Mouse (Mus musculus): ENCODE data around the gene Robo4.

Gene Robo4

GRCm38 (mm10) chr9:37403011-37403410 is 1.3 kb downstream of the Robo4 start:
- no peak for DNase-seq

- no peak for DNase-seq
Measured at GRCm38 (mm10) chr9:37406372-37406771, 4.7 kb downstream of the Robo4 start.

- no peak for DNase-seq
Measured at GRCm38 (mm10) chr9:37407850-37408502, 6.3 kb downstream of the Robo4 start.

- DNase-seq: no peak
Measured at GRCm38 (mm10) chr9:37409698-37410445, 8.2 kb downstream of the Robo4 start.

- no peak for DNase-seq
Measured at GRCm38 (mm10) chr9:37412989-37413388, 11.3 kb downstream of the Robo4 start.

- DNase-seq: no peak
Measured at GRCm38 (mm10) chr9:37414666-37415065, 13.0 kb downstream of the Robo4 start.

GRCm38 (mm10) chr9:37418791-37419190 is 17.1 kb downstream of the Robo4 start:
- DNase-seq: no peak

GRCm38 (mm10) chr9:37420676-37421075 is 19.0 kb downstream of the Robo4 start:
- peak; percentile 91 to 93 for DNase-seq

- peak; percentile 33 to 49 for DNase-seq
Measured at GRCm38 (mm10) chr9:37421239-37421638, 19.5 kb downstream of the Robo4 start.

GRCm38 (mm10) chr9:37429326-37429725 is 27.6 kb downstream of the Robo4 start:
- DNase-seq: no peak

- DNase-seq: peak; percentile 78 to 83
Measured at GRCm38 (mm10) chr9:37430582-37430981, 28.9 kb downstream of the Robo4 start.

GRCm38 (mm10) chr9:37432026-37432666 is 30.4 kb downstream of the Robo4 start:
- peak; percentile 32 to 50 for DNase-seq

GRCm38 (mm10) chr9:37432720-37433421 is 31.2 kb downstream of the Robo4 start, which contains the start of gene Robo3:
Gene Robo3, minus strand, starts transcription at chr9:37433246.
- DNase-seq: no peak

- DNase-seq: no peak
Measured at GRCm38 (mm10) chr9:37433823-37434560, 32.3 kb downstream of the Robo4 start.

- no peak for DNase-seq
Measured at GRCm38 (mm10) chr9:37434932-37435331, 33.2 kb downstream of the Robo4 start.

- no peak for DNase-seq
Measured at GRCm38 (mm10) chr9:37435616-37436015, 33.9 kb downstream of the Robo4 start.

- DNase-seq: no peak
Measured at GRCm38 (mm10) chr9:37437772-37438735, 36.4 kb downstream of the Robo4 start.

- DNase-seq: no peak
Measured at GRCm38 (mm10) chr9:37452401-37452800, 50.7 kb downstream of the Robo4 start.

- DNase-seq: no peak
Measured at GRCm38 (mm10) chr9:37453328-37453727, 51.6 kb downstream of the Robo4 start.

- no peak for DNase-seq
Measured at GRCm38 (mm10) chr9:37454011-37454492, 52.4 kb downstream of the Robo4 start.

GRCm38 (mm10) chr9:37454991-37455390 is 53.3 kb downstream of the Robo4 start:
- no peak for DNase-seq
